Mouse (Mus musculus) erythroblast, embryonic 14.5 days (primary cell): ENCODE measurements around the gene Vrk1.

Experiments used
- GATA1 ChIP-seq: IDR thresholded peaks from 2 replicates; pipeline ENCODE4 v1.6.1; 2012; ENCODE audit warnings: low read length, inconsistent platforms, mixed read lengths
- TAL1 ChIP-seq: IDR thresholded peaks from 3 replicates; pipeline ENCODE4 v1.6.1; 2012; ENCODE audit warnings: low read length, inconsistent platforms, mixed read lengths

DNA sequence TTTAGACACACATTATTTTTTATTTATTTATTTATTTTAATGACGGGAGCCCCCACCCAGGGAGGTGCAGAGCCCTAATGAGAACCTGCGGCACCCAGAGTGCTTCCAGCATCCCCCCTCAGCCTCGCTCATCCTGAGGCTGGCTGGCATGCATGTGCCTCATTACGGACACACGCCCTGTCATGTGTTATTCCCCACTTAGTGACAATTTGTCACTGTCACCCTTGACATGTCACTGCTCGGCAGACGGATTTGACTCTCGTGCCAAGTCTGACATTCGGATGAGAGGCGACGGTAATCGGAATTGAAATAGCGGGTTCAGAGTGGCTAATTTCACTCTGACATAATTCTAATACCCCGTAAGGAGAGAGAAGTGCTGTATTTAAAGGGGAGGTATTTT is 97.2 kb downstream of the Vrk1 start:
- TF ChIP-seq GATA1: no peak
- TF ChIP-seq TAL1: no peak
